Mouse (Mus musculus) ovary, postnatal 36 days (tissue): ENCODE results near the gene Kcnj11.

Experiments used
- DNase-seq: peaks from one replicate; pipeline ENCODE4 v3.0.0; 2022; ENCODE audit warnings: low spot score, mixed read lengths

Kcnj11 gene

DNA sequence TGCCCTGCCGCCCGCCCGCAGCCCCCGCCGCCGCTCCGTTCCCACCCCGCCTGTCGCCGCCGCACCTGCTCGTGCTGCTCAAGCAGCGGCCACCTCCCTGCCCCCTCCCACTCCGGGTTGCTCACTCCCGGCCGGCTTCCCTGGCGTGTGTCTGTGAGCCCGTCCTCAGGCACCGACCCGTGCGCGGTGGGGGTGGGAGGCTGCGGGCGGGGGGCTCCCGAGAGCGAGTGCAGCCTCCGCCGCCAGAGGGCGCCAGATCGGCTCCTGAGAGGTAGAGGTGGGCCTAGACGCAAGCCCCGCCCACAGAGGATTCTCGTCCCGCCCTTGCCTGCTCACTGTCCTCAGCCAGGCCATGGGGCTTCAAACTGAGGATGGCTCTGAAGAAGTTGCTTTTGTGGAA is at the start of gene Kcnj11:
Kcnj11 (minus strand) TSS at position 202 of the 400 bp plus-strand sequence.
- peak; percentile 73 for DNase-seq

DNA sequence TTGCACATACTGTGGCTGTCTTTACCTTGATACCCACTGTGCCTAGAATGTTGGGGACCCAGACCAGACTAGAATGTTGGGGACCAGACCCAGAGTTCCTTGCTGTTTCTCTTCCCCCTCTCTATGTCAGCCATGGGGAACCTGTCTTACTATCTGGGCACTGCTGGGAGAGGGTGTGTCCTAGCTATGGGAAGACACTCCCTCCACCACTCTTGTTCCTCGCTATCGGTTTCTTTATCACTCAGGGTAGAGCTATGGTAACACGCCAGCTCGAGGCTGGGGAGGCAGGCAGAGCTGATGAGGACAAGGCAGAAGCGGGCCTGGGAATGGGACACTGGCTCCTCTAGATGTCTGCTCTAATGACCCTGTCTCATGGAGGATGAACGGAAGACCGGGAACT is 46.9 kb upstream of the Kcnj11 start:
- no peak for DNase-seq

DNA sequence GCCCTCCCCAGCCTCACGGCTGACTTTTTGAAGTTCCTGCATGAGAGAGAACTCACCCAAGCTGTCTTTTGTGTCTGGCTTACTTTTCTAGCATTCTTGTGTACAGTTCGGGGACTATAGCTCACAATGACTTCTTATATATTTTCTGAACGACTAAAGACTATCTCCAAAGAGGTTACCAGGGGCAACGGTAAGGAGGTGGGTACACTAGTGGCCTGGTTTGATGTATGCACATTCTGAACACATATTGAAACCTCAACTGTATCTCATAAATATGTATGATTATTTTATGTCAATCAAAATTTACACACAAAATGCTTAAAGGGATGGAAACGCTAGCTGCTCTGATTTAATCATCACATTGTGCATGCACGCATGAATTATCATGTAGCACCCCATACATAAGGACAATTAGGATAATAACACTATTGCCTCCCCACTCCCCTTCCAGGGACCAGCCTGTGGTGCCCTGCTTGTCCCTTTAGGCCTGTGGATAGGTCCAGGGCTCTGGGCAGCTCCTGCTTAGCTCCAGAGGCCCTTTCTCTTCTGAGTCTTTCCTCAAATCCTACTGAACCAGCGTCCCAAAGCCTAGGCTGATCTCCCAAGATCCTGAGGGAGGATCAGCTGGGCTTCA is 46.2 kb upstream of the Kcnj11 start:
- no peak for DNase-seq

DNA sequence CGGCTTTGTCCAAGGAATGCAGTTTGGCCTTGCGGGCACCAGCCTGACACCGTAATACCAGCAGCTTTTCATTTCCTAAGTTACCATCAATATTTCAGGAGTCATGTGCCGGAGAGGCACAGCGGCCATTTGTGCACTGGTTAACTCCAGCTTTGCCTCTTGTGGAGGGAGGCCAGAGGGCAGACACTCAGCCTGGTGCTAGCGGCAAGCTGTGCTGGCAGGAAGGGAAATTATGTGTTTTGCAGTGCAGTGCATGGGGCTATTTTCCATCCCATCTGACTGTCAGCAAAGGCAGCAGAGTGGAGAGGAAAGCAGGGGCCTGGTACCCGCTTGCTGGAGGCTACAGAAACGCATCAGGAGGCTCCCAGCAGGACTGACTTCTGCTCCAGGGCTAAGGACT is 43.5 kb upstream of the Kcnj11 start:
- DNase-seq, result no peak

DNA sequence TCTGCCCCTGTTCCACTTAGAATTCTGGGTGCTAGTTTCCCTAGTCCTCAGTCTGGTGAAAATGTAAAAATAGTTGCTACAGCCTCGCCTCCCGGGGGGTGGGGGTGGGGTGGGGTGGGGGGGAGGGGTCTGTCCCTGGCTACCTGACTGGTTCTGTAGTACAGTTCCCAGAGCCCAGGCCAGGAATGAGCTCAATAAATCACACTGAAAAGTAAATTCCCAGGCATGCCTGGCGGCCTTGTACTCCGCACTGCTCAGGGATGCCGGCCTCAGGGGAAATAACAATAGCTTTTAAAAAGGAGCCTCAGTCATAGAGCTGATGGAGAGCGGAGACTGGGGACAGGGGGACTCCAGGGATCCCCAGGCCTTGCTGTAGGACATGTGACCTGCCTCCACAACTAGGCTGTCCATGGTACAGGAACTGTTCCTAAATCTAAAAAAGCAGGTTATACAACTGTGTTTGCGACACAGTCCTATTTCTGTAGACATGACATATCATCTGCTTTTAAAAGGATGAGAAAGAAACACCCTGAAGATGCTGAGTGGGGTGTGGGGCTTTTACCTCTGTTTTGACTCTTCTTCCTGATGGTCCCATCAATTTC is 37.9 kb upstream of the Kcnj11 start:
- DNase-seq, result no peak

DNA sequence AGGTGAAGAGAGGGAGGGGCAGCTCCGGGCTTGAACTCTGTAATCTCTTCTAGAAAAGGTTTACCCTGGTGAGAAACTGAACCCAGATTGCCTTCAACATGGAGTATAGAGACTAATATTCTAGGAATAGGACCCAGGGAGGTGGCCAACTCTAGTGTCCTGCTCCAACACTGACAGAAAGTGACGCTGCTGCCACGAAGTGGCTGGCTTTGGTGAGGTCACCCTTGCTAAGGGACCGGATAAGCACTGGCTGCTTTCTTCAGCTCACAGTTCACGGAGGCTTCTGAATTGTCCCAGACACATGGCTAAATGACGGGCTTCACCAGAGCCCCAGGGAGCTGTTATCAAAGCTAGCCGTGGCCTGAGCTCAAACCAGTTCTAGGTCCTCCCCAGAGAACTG is 33.3 kb upstream of the Kcnj11 start:
- DNase-seq, result no peak

DNA sequence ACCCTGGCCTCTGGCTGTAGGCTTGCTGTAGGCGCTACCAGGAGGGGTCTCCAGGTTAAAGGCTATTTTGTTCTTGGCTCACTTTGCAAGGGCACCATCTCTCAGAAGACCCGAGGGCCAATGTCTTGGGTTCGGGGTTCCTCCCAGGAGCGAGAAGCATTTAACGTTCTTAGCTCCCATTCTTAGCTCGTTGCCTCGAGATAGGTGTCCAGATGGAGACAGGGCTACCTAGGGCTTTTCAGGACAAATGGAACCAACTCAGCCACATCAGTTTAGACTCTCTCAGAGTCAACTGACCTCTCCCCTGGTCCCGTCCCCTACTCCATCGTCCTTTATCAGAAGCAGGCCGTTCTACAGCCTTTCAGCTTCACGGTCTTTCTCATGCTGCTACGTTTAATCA is 31.7 kb upstream of the Kcnj11 start:
- no peak for DNase-seq

DNA sequence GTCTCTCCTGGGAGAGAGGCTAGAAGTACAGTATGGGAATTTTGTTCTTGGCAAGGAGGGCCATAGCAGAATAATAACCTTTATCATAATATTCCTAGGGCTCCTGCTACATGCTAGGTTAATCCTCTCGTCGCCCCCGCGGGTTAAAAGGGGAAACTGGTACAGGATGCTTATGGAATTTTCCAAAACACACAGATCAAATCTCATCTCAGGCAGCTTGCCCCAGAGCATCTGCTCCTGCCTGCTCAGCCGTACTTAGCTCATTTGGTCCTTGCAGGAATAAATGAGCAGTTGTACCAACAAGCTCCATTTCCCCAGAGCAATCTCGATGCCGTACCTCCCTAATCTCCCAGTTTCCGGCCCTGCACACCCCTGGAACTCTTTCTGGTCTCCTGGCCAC is 31.2 kb upstream of the Kcnj11 start:
- DNase-seq, result no peak

DNA sequence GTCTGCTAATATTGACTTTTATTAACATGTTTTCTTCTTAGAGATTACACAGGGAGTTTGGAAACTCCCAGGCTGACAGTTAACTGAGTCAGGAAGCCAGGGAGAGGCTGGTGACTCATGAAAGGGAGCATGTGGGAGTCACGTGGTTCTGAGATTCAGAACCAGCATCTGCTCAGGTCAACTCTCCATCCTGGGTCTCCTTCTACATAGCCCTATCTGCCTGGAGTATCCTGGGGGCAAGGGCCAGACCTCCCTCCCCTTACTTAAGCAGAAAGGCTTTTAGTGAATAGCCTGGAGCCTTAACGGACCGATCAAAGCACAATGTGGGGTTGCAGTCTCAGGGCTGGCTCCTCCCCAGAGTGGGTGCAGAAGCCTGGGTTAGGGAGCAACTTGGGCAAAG is 30.7 kb upstream of the Kcnj11 start:
- DNase-seq, result no peak

DNA sequence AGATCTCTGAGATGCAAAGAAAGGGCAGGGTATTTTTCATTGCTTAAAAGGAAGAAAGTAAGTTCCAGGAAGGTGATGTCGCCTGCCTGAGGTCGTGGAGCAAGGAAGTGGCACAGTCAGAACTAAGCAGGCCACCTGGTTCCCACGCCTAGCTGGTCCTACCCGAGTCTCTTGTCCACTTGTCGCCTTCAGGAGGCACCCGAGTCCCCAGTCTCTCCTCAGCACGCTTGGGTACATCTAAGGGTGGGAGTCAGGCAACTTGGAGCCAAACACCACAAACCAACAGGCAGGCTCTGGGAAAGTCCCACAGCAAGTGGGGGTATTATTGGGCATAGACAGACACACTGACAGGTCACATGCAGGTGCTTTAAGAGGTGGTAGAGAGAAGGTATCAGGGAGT is 30.2 kb upstream of the Kcnj11 start:
- no peak for DNase-seq

DNA sequence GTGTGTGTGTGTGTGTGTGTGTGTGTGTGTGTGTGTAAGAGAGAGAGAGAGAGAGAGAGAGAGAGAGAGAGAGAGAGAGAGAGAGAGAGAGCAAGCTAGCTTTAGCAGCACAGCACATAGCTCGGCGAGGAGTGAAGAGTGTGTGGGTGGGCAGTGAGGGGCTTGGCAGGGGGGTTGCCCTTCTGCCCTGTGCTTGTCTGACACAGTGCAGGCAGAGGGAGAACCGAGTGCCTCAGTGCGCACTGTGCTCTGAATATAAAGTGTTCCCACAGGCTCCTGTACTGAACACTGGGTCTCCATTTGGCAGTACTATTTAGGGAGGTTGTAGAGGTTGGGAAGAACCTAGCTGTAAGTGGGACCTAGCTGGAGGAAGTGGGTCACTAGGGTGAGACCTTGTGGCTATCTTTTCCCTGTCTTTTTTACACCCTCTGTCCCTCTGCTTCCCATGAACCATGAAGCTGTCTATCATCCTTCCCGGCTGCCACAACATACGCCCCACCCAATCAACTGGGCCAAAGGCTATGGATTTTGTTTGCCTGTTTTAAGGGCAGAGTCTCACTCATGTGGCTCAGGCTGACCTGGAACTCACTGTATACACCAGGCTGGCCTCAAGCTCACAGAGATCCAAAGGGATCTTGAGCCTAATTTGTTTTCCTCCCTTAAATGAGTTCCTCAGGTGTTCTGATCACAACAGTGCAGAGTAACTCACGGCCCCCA is 29.1 kb upstream of the Kcnj11 start:
- no peak for DNase-seq

DNA sequence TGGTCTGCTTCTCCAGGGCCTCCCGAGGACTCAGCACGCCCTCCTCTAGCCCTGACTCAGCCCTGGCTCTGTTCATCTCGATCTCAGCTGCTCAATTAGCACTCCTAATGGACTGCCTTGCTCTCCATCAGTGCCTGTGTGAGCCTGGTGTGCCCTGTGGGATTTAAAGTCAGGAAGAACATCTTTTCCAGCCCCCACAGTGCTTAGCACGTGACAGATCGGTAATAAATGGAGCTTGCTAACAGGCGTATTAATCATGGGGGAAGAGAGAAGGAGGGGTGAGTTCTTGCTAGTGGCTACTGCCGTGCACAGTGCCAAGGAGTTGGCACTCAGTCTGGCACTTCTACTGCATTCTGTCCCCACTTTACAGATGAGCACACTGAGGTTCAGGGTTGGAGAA is 27.6 kb upstream of the Kcnj11 start:
- DNase-seq, result no peak

DNA sequence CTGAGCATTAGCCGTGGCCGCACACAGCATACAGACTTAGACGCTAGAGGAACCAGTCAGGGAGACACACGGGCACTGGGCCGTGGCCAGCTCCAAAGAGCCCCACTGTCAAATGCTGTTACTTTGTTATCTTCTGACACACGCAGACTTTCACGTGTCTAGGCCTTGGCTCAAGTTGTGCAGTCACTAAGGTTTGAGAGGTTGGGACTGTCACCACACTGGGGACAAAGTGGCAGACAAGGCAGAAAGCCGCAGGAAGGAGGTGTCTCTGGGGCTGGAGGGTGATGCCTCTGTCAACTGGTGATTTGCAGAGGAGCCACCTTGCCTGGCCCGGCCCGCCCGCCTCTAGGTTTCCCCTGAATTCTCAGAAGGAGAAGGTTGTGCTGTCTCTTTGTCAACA is 24.8 kb upstream of the Kcnj11 start:
- DNase-seq, result no peak

DNA sequence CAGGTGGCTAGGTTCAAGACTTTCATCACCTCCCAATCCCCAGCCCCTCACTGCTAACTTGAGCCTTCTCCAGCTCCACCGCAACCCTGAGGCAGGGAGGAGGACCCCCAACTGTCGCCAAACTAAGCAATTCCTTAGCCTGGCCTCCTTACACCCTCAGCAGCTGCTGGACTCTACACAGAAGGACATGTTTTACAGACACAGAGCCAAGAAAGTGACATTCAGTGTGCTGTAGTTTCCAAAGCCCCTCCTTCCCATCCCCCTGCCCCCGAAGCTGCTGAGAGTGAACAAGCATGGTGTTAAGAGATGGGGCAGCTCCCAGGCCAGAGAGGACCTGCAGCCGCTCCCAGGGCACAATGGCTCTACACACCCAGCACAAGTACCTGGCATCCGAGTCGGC is 23.9 kb upstream of the Kcnj11 start:
- DNase-seq, result no peak

DNA sequence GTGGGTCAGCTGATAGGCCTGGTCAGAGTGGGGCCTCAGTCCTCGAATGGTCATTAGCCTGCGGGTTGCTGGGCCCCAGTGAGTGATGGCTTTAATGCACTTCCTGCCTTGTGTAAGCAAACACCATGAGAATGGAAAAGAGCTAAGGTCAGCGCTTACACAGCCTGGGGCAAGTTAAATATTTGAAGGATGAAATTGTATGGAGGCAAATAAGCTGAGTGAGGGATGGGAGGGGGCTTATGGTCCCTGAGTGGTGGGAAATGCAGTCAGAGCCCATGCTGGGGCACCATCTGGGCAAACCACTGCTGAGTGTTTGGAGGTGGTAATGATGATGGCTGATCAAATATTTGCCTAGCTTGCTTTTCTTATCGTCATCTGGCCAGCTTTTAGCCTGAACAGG is 22.4 kb upstream of the Kcnj11 start:
- no peak for DNase-seq

DNA sequence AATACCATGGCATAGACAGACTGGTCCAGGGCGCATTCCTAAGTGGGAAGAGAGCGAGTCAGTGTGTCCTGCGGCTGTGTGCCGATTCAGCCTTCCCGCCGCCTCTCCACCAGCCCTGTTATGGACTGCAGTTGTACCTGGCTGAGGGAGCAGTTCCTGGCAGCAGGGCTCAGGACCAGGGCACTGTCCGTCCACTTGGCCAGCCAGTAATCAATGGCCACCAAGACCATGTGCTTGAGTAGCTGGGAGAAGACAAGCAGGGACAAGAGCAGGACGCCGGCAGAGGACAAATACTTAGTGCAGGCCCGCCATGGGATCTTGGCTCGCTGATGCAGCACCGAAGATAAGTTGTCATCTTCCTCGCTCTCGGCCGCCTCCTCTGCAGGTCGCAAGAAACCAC is 16.5 kb upstream of the Kcnj11 start:
- no peak for DNase-seq

DNA sequence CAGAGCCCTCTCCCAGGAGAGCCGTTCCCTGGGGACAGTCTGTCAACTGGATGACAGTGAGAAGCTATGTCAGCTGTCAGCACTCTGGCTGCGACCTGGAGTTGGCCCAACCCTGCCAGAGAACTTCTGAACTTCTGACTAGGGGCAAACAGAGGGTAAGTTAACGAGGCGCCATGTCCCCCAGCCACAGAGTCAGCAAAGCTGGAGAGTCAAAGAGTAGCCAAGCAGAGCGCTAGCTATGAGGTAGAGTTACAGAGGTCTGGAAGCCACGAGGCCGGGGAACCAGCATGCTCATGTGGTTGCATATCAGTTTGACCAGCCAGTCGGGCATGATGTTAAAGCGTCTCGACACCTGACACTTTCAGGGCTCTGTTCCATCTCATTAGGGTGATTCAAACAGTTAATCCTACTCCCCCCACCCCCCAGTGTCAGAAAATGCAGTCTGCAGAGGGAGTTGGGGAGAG is 15.6 kb upstream of the Kcnj11 start:
- DNase-seq, result no peak

DNA sequence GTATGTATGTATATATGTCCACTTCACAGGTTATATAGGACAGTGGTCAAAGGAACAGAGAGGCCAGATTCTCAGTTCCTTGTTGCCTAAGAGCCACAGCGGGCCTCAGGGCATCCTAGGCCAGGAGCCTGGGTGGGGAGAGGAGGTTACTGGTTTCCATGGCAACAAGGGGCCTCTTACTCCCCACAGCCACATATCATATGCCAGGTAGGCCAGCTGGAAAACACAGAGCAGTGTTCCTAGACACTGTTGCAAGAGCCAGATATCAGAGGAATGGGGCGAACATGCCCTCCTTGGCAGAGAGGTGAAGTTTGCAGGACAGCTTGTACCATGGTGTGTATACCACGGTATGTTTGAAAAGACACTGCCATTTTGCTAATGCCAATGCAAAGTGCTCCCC is 12.9 kb upstream of the Kcnj11 start:
- DNase-seq, result no peak

DNA sequence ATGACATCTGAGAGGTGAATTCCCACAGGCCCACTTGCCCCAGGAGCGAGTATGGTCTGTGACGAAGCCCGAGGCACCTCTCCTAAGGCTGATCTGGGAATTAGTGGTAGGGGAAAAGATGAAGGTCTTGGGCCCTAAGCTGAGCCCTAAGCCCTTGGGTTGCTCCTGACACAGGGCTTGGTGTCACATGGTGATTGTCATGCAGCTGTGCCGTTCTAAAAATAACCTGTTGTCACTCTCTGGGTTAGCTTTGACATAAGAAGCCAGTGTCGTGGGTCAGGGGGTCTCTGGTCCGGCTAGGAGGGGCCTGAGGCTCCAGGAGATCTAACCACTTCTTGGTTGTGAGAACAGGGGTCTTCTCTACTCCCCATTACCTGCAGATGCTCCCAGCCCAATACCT is 11.4 kb upstream of the Kcnj11 start:
- no peak for DNase-seq

DNA sequence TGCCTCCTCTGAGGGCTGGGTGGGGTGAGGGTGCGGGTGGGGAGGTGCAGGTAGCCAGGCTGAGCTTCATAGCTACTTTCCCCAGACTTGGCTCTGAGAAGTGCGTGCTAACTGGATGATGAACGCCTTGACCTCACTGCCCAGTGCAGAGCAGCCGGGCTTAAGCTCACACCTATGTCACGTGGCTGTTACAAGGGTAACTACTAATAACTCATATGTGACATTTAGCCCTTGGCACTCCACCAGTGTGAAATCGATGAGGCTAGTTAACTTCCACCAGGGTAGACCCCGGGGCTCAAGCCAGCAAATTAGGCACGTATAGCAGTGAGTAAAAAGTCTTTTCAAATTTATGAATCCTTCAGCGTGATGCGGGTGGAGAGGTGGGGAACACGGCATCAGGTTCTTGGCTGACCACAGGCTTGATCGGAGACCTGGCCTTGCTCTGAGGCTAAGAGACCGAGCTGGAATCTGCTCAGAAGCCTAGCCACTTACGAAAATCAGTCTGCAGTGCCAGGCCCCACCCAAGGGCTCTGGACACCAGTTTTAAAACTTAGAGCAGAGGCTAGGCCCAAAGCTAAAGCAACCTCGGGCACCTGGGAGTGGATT is 10.8 kb upstream of the Kcnj11 start:
- no peak for DNase-seq

DNA sequence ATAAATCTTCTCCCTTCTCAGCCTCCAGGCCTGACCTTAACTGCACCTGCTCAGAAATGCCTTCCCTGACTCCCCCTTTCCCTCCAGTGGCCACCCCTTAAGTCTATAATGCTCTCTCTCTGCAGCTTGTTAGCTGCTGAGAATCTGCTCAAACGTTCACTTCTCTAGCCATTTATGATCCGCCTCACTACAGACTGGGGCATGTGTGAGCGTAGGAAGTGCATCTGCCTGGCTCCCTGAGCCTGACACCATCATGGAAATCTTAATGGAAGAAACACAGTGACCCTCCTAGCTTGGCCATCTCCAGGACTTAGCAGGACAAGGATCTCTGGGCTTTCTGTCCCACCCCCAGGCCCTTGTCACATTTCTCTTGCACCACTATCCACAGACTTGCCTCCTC is 9.5 kb upstream of the Kcnj11 start:
- no peak for DNase-seq

DNA sequence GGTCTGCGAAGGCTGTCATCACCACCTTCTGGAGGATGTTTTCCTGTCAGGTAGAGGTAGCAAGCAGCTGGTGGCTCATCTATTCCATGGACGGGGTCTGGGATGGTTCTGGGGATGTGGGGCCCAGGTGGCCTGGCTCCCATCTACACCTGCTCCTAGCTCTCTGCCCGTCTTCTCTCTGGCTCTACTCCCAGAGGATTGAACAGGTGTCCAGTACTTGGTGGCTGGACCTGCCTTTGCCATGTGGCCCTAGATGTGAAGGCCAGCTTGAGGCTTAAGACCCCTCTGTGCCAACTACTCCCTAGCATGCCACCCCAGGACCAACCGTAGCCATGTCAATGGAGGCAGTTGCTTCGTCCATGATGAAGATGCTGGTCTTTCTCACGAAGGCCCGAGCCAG is 4.9 kb upstream of the Kcnj11 start:
- DNase-seq, result no peak

DNA sequence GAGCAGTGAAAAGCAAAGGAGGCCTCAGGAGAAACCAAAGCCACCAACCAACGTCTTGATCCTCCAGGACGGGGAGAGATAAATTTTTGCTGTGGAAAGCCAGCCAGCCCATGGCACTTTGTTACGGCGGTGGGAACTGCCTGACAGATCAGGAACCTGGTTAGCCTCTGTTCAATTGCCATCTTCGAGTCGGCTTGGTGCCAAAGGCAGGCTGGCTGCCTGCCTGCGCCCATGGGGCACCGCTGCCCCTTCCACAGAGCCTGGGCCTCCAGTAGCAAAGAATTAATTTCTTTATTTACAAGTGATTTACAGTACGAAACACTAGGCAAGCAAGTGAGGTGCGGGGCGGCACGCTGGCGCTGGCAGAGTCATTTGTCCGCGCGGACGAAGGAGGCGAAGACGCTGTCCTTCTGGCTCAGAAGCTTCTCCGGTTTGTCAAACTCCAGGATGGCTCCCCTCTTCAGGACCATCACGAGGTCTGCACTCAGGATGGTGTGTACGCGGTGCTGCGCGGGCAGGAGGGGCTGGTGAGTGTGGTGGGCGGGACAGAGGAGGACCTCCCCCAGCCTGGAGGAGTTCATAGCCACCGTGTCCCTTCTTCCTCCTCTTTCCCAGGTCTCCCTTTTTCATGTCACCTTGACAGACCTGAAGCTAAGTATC is 3.8 kb upstream of the Kcnj11 start:
- no peak for DNase-seq
